Mouse (Mus musculus): ENCODE results near the gene Tacc3.

The Tacc3 gene

DNA sequence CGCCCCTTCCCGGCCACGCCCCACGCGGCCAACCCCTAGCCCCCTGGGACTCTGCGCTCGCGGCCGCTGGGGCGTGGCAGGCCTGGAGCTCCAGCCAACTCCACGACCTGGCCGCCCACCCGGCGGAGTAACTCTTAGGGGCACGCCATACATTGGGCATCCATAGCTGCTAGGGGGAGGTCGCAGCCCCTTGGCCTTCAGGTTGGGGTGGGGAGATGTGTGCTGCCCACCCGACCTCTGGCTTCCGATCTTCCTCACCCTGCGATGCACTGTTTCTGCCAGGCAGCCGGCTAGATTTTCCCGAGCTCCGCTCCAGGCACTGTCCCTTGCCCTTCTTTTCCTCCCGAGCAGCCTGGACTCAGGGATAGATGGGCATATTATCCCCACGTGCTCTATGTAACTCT is 37.8 kb downstream of the Tacc3 start:
- peak in 1 of 2 experiments; percentile 5 for DNase-seq

DNA sequence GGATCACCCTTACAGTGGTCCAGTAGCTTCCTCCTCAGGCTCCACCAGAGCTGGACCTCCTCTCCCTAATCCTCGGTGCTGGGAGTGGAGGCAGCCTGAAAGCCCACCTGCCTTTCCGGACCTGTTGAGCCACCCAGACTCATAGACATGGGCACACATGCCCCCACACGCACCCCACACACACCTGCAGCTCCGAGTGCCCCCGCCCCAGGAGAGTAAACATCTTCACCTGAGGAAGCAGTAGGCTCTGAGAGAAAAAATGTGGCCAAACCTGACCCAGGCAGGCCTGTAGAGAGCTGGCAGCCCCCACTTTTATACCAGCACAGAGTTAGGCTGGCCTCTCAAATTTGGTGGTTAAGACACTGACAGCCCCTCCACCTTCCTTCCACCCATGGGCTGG is 38.5 kb downstream of the Tacc3 start:
- DNase-seq = no peak

DNA sequence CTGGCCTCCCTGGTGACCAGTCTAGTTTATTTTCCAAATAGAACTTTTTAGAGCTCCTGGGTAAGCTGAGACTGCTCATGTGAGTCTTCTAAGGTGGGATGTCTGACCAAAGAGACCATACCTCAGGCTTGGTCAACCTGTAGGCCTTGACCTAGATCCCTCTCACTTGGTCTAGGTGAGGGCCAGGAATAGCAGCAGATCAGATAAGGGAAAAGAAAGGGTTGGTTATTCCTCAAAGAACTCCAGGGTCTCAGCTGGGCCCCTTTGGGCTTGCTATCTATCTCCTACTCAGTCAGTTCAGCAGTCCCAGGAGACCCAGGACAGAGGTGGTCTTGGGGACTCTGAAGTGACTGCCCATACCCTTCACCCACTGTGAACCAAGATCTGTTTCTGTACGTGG is 39.6 kb downstream of the Tacc3 start:
- DNase-seq = no peak

DNA sequence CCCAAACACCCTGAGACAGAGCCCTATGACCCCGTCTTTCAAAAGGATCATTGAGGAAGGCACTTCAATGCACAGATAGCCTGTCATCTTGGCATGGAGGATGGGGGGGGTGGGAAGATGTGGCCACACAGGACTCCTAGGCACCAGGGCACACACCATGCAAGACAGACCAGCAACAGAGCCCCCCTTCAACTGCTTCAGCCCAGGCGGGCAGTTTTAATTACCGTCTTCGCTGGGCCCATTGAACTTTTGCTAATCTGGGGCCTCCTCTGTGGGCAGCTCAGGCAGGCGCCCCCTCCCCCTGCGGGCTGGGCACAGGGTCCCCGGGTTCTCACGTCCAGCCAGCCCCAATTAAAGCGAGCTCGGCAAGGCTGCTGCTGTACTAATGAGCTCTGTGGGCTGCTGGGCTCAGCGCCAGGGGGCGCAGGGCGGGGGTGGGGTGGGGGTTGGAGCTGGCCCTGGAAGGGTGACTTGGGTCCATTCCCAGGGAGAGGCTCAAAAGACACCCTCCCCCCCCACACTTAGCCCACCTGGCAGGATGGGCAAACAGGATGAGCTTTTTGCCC is 40.1 kb downstream of the Tacc3 start:
- no peak for DNase-seq

DNA sequence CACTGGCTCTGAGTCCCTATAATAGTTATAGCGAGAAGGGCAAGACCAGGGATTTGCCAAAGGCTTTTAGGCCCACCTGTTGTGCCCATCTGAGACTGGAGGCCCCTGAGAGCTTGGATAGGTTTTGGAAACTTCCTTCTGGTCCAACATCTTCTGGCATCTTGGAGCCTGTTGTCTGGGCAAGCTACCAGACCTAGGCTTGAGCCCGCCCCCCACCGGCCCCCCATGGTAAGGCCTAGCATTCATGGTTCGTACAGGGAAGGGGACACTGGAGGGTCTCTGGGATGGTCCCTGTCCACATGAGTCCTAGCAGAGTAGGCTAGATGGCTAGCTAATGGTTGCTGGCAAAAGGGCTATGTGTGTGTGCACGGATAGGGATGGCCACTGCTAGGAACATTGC is 40.7 kb downstream of the Tacc3 start:
- DNase-seq = no peak

DNA sequence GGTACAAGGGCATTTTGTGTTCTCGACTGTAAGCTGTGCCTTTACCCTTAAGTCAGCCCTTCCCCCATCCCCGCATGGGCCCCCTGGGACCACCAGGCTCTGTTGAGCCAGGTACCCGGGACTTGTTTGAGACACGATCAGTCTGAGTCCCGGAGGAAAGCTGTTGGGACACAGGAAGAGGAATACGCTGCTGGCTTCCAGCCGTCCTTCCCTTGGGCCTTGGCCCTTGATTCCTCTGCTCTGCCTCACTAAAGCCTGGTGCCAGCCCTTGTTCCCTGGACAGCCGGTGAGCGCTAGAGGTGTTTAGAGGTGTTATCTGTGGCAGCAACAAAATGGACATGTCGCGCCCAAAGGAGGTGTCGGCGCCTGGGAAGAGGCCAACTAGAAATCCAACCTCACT is 42.1 kb downstream of the Tacc3 start:
- DNase-seq = no peak

DNA sequence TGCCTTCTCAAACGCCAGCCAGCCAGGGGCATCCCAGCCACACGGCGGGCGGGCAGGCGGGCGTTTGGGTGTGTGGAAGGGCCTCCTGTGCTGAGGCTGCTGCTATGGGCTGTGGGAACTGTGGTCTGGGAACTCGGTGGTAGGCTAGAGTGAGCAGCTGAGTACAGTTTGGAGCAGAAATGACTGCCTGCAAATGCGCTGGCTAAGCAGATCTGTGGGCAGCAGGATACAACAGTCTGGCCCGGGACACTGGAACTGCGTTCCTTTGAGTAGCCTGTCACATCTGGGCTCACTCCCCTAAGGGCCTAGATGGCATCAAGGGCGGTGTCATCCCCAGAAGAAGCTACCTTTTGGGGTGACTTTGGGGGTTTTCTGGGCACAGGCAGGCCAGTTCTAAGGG is 43.9 kb downstream of the Tacc3 start:
- no peak for DNase-seq

DNA sequence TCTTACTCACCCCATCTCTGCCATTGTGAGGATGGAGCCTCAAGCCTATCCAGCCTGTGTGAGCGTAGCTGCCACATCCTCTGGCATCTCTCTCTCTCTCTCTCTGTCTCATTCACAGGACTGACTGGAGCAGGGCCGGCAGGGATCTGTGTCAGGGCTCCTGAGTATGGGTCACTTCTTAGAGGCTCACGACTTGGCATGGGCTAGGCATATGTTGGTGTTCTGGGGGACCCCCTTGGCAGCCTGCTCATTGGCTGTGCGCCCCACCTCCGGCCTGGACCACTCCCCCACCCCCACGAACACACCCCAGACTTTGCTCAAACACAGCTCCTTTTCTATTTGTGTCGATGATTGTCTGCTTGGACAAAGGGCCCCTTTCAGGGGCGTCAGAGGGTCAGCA is 46.1 kb downstream of the Tacc3 start:
- DNase-seq = no peak

DNA sequence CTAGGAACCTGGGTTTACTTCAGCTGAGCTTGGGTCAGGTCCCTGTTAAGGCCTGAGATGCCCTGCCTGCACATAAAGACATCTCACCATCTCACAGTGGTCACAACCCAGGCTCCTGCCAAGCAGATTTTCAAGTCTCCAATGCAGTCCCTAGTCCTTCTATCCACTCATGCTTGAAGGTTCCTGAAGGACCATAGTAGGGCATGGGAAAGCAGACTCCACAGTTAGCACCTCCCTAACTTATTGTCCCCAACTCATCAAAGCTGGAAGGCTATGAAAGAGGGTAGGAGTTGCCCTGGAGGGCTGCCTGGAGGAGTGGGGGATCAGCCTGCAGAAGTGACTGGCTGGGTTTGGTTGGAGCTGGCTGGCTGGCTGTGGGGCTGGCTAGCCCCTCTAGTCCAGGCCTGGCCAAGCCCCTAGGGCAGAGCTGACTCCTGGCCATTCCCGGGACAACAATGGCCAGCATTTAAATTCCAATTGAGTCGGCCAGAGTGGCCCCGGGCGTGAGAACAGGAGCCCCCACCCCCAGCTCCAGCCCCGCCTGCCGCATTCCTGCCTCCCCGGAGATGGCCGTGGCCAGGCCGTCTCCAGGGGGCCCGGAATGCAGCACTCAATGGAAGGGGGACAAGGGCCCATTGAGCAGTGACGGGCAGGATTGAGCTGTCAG is 47.1 kb downstream of the Tacc3 start:
- peak in 1 of 2 experiments; percentile 28 for DNase-seq

DNA sequence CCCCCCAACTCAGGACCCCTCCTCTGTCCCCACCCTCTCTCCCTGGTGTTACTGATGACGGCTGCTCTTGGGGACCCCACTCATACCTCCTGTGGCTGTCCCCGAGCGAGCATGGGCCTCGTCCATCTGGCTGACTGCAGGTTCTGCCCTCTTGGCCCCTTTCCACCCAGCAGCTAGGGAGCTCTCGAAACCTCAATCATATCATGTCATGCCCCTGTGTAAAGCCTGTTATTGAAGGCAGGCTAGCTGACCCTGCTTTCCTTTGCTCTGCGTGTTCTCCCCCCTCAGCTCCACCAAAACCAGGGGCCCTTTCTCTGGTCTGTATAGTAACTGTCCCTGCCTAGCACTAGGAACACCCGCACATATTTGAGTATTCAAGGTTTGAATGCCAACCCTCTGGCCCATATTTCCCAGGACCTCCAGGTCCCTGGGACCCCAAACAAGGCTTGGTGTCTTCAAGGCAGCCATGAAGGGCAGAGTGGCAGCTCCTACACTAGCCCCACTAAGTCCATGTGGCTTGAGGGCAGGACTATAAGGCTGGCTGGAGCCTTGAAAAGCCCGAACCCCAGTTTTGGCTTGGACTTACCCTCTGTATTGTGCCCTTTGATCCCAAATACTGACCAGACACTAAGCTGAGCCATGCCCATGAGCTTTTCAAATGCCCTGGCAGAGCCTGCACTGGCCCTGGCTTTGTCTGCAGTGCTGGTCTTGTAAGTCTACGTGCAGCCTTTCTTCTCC is 47.9 kb downstream of the Tacc3 start:
- DNase-seq = no peak

DNA sequence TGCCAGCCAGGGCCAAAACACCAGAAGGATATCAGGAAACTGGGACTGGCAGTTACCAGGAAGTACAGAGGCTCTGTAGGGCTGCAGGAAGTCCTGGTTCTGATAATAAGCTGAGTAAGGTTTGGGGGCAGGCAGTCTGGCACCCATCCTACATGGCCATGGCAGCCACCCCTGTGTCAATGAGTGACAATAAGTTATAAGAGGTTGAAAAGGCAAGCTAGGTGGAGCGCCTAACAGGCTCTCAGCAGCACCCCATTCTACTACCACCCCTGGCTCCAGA is 48.4 kb downstream of the Tacc3 start:
- DNase-seq = no peak

DNA sequence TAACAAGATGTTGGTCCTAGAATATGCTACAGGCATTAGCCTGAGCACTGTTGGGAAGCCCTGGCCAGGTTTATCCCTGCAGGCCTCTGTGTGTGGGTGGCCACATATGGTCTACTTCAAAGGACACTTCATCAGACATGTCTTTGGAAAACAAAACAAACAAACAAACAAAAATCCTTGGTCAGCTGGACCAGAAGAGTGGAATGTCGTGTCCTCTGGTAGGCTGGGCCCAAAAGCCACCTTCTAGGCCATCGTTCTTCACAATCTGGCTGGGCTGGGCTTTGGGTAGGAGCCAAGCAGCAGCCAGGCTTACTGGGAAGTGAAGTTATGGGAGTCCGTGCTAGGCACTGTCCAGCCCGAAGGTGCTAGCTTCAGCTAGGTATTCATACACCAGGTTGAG is 49.2 kb downstream of the Tacc3 start:
- no peak for DNase-seq

DNA sequence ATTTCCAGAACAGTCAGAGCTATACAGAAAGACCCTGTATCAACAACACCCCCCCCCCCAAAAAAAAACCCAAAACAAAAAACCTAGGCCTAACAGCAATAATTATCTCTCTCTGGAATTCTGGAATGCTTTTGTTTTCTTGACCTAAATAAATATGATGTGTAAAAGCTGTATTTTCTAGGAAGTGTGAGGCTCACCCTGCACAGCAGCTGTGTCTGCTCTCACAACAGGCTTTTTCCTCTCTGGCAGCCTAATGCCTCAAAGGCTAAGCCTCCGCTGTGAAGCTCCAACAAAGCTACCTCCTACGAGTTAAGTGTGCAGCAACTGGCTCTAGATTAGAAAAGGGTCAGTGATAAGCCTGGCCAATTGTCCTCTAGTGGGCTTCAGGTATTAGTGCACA is 51.1 kb downstream of the Tacc3 start:
- no peak for DNase-seq

DNA sequence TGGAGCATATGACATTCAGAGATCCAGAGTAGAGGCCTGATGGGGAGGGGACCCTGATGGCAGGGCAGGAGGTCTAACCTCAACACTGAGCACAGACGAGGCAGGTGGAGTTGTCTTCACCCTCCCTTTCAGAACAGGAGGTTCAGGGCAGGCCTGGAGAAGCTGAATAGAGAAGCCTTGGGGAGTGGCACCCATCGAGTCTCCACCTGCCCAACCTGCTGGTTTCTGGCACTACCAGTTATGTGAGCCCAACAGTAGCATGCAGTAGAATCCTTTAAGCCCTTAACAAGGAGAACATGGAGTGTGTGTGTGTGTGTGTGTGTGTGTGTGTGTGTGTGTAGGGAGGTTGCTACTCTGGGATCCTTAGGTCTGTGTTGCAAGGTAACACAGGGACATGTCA is 54.6 kb downstream of the Tacc3 start:
- no peak for DNase-seq

DNA sequence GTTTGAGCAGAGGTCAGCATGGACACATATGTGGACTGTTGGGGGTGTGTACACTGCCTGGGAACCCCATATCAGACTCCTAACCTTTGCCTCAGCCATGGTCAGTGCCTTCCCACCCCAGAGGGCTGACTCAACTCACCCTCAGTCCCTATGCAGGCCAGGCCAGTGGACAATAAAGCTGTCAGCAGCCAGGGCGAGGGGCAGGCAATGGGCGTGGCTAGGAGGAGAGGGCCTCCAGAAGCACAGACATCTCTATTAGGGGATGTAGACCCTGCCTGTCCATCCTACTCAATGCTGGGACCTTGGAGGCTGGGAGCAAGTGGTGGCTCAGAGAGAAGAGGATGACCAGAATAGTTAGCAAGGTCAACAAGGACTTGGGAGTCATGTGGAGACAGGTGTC is 57.3 kb downstream of the Tacc3 start:
- no peak for DNase-seq

DNA sequence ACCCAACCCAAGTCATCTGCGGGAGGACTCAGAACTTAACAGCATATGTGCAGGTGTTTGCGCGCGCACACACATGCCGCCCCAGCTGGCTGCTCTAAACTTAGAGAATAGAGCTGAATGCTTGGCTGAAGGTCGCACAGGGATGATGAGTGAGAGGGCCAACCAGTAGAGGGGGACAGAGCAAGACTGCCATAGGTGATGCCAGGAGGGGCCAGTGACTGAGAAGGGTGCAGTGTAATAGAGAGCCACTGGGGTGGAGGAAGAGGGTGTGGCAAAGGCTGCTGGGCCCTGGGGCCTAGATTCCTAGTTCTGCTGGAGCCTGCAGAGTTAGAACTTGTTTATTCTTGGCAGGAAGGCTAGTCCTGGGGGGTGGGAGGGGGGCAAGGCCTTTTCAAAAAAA is 58.5 kb downstream of the Tacc3 start:
- DNase-seq = no peak

DNA sequence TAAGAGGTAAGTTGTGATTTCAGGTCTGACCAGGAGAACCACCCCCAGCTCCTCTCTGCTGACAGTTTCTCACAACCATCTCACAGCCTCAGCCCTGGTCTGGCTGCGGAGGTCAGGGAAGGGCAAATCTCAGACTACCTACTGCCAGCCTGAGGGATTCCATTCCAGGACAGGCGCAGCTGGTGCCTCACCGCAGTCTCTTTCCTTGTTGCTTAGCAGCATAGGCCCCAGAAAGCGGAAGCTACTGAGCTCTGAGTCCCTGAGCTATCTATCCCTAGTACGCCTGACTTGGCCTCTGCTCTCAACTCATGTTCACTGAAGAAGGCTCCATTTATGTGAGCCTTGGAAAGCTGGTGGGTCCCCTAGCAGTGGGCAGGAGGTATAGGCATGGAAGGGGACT is 60.5 kb downstream of the Tacc3 start:
- no peak for DNase-seq

DNA sequence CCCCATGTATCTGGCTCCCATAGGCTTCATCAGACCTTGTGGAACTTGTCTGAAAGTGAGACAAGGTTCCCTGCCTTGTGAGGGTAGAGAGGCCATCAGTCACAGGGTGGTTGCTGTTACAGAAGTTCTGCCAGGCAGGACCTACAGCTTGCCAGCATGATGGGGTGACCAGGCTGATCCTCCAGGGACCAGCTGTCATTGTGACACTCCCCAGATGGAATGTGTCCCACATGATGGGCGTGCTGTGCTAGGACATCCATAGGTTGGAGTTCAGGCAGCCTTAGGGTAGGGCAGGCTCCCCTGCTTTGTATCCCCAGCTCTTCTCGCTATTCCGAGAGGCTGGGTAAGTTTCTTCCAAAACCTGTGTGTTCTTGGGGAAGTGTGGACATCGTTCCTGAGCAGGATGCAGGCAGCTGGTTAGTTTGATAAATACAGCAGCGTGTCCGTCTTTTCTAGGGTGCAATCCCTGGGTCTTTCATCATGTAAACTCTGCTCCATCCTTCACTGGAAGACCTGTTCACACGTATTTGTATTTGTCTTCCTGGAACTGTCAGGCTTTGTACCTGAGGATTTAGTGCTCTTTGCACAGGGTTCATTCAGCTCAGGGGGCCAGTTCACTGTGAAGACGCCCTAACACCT is 63.0 kb downstream of the Tacc3 start:
- no peak for DNase-seq

DNA sequence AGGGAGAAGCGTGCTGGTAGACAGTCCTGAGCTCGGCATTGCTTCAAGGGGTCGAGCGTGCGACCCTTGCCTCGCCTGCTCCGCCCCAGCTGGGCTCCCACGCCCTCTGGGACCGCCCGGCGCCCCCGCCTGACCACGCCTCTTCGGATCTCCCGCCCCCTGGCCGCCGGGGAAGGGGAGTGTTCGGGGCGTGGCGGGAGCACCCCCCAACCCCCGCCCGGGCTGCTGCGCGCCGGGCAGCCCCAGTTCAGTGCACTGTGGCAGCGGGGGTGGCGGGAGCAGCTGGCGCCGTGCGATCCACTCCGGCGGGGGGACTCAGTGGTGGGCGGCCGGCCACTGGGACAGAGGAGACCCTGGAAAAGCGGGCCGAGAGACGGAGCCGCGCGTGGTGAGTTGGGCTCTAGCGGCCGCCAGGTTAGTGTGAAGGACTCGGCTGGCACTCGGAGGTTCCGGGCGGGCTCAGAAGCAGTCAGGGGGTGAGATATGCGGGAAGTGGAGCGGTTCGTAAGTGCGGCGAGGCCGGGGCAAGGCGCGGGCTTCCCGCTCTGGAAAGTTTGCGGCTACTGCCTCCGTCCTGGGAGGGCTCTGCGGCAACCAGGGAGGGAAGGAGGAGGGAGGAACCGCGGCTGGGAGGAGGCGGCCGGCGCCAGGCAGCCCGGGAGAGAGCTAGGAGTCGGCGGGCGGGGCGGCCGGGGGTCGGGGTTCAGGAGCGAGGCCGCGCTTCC is 63.8 kb downstream of the Tacc3 start, which contains the start of gene Fgfr3:
Fgfr3 (plus strand) TSS at position 134 of the 725 bp plus-strand sequence.
- peak in 1 of 2 experiments; percentile 31 for DNase-seq

DNA sequence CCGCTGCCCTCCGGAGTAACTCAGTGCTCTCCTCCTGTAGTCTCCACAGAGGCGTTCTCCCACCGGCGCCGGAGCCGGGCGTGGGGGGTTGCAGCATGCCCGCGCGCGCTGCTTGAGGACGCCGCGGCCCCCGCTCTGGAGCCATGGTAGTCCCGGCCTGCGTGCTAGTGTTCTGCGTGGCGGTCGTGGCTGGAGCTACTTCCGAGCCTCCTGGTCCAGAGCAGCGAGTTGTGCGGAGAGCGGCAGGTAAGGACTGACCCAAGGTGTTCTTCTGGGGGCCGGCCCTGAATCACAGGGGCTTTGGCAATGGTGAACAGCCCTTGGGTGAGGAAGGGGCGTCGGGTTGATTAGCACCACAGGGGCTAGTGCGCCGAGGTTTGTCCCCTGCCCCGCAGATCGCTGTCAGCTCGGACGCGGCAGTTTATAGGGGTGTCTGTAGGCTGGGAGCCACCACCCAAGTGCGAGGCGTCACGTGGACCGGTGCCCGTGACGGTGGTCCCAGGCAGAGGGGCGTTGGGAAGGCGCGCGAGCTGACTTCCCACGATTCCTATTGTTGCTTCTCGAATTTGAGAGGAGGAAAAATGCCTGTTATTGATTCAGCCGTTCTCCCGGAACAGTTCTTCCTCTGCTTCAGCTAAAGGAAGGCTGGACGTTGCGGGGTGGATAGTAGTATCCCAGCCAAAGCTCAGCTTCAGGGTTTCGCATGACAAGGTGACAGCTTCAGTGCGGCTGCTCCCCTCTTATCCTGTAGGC is 64.5 kb downstream of the Tacc3 start:
- no peak for DNase-seq

DNA sequence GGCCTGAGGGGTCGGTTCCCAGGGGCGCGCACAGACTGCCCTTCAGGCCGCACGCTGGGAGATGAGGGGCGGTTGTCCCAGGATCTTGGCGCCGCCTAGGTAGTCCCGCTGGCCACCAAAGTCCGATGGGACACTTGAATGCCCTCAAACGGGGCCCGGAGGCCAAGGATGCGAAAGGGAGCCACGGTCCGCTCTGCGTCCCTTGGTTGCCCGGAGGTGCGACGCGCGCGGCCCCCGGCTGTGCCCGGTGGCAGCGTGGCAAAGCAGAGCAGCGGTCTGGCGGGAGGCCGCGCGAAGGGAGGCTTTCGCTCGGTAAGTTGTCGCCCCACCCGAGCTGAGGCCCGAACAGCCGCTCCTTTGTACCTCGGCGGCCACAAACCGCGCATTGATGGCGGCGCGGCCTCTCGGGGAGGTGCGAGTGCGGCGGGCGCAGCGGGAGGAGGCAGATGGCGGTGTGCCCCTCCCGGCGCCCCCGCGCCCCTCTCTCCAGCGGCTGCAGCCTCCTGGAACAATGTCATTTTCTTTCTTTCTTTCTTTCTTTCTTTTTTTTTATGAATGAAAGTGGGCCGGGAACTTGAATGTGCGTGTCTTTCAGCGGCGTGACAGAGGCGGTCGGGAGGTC is 65.2 kb downstream of the Tacc3 start:
- DNase-seq = peak in 1 of 2 experiments; percentile 18
